Comparison of ENCODE assay signal across 8 mouse cellular contexts in the genomic region with DNA sequence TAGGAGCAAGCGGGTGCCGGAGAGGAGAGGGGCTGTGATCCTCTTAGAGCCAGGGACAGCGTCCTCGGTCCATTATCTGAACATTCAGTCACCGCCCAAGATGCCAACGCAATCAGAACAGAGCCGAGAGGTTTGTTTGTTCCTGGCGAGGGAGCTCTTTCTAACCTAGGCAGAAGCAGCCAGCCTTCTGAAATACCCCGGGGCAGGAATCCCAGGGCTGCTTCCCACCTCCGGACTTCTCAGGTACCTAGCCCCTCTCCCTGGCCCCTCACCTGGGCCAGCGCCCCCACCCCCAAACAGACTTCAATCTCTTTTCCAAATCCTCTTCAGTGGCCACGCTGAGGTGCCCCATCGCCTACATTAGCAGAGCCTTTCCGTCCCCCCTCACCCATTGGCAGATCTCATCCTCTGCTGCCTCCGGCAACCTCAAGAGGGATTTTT. TPM values are rescaled to one million over a fixed set of nuclear protein-coding genes. Genes with fewer than 3 reads are reported as not detected.
DNase-seq lines count a peak whose midpoint lies in the region; ATAC-seq and TF ChIP-seq lines count a peak whose summit lies in the region.

No protein-coding gene starts in this region.

- no peaks in the 10 kb centered on the region for H3K36me3 ChIP-seq in forebrain, embryonic 11.5 days (ENCODE audit: control insufficient read depth, insufficient read depth, low read length)
- no peaks in the 10 kb centered on the region for H3K36me3 ChIP-seq in hindbrain, embryonic 10.5 days
- no peaks in the 10 kb centered on the region for H3K36me3 ChIP-seq in limb, embryonic 14.5 days (ENCODE audit: control insufficient read depth, insufficient read depth, low read length)

- H3K4me2 ChIP-seq in forebrain, embryonic 11.5 days (ENCODE audit: low read depth, low read length, severe bottlenecking) = peak overlapping the region; percentile 91
- H3K4me2 ChIP-seq in limb, embryonic 14.5 days (replicated peaks; ENCODE audit: low read depth, low read length, severe bottlenecking) = peak overlapping the region; percentile 90

- no peaks in the 10 kb centered on the region for H3K9me3 ChIP-seq in forebrain, embryonic 11.5 days (ENCODE audit: control insufficient read depth, low read length)
- no peaks in the 10 kb centered on the region for H3K9me3 ChIP-seq in hindbrain, embryonic 10.5 days
- no peaks in the 10 kb centered on the region for H3K9me3 ChIP-seq in limb, embryonic 14.5 days (ENCODE audit: control insufficient read depth, low read length)

- no peak overlapping the region for H3K9ac ChIP-seq in forebrain, embryonic 11.5 days (ENCODE audit: low read length)
- H3K9ac ChIP-seq in limb, embryonic 14.5 days (ENCODE audit: low read depth, low read length, severe bottlenecking) = 0 out of 2 replicates have a peak overlapping the region, but pooled peaks have one; percentile 28

- H3K27ac ChIP-seq in forebrain, embryonic 11.5 days (ENCODE audit: low read depth, low read length) = no peak overlapping the region
- H3K27ac ChIP-seq in hindbrain, embryonic 10.5 days = no peak overlapping the region
- H3K27ac ChIP-seq in limb, embryonic 14.5 days (replicated peaks; ENCODE audit: low read depth, low read length) = no peak overlapping the region

- peak overlapping the region; percentile 47 for H3K4me3 ChIP-seq in forebrain, embryonic 11.5 days (ENCODE audit: low read depth, low read length)
- peak overlapping the region; percentile 68 for H3K4me3 ChIP-seq in hindbrain, embryonic 10.5 days
- peak overlapping the region; percentile 57 for H3K4me3 ChIP-seq in limb, embryonic 14.5 days (replicated peaks; ENCODE audit: low read length)

- 0 out of 2 replicates have a peak, but pooled peaks have one; percentile 15 for ATAC-seq in forebrain, embryonic 11.5 days (replicated peaks; ENCODE audit: low FRiP score)
- ATAC-seq in limb, embryonic 14.5 days (ENCODE audit: low FRiP score, low read depth) = no peak

- WGBS in forebrain, embryonic 11.5 days = 1% methylated on average over 15 of the region's 15 CpGs
- 2% methylated on average over 15 of the region's 15 CpGs for WGBS in hindbrain, embryonic 10.5 days
- WGBS in limb, embryonic 14.5 days = 5% methylated on average over 15 of the region's 15 CpGs

- H3K27me3 ChIP-seq in forebrain, embryonic 11.5 days (ENCODE audit: control insufficient read depth, insufficient read depth, low read length) = peaks cover 17% of the 10 kb centered on the region
- H3K27me3 ChIP-seq in hindbrain, embryonic 10.5 days (ENCODE audit: insufficient read depth, poor library complexity, severe bottlenecking) = peaks cover 38% of the 10 kb centered on the region
- H3K27me3 ChIP-seq in limb, embryonic 14.5 days (ENCODE audit: control insufficient read depth, insufficient read depth, low read length) = peaks cover 20% of the 10 kb centered on the region; the same call in 1 of the 2 replicates

- peaks cover 4% of the 10 kb centered on the region; the same call in 1 of the 2 replicates for H3K4me1 ChIP-seq in forebrain, embryonic 11.5 days (replicated peaks; ENCODE audit: control insufficient read depth, insufficient read depth, low read length)
- H3K4me1 ChIP-seq in hindbrain, embryonic 10.5 days (replicated peaks) = peaks cover 21% of the 10 kb centered on the region; the same call in 1 of the 2 replicates
- no peaks in the 10 kb centered on the region for H3K4me1 ChIP-seq in limb, embryonic 14.5 days (ENCODE audit: control insufficient read depth, insufficient read depth, low read length)

- TF ChIP-seq CTCF in brain, embryonic 14.5 days (IDR thresholded peaks at IDR 0.05; ENCODE audit: borderline replicate concordance, extremely low read depth, insufficient read depth, insufficient read length) = no peak

- DNase-seq in R1 (ENCODE audit: low read depth, low spot score) = peak; percentile 10
- DNase-seq in brain, embryonic 14.5 days (ENCODE audit: low read depth) = peak; percentile 34
- DNase-seq in forebrain, embryonic 11.5 days (ENCODE audit: low spot score) = no peak
- peak; percentile 6 for DNase-seq in hindbrain, embryonic 10.5 days (ENCODE audit: low spot score)
- DNase-seq in limb, embryonic 14.5 days (ENCODE audit: low spot score) = no peak
- peak; percentile 38 to 51 for DNase-seq in right cerebral cortex, postnatal 10 days (ENCODE audit: low spot score in 2 of 2)
- DNase-seq in B cell, adult 2 months = no peak
- DNase-seq in ovary, postnatal 10 days (ENCODE audit: low spot score) = no peak

- TF ChIP-seq POLR2A in brain, embryonic 14.5 days (IDR thresholded peaks at IDR 0.05; ENCODE audit: borderline replicate concordance, extremely low read depth, insufficient read depth, insufficient read length, poor library complexity, severe bottlenecking) = no peak
- TF ChIP-seq POLR2A in limb, embryonic 14.5 days (IDR thresholded peaks at IDR 0.05; ENCODE audit: borderline replicate concordance, extremely low read depth, insufficient read depth, insufficient read length) = no peak

RNA-seq across cellular contexts. Expression of gene Lrrc3b, which starts 1.3 kb away (rescaled TPM):
- 9.2 and 13.8 TPM in 2 replicates for polyA plus RNA-seq in brain, embryonic 14.5 days (2012; rRNA removed)
- polyA plus RNA-seq in forebrain, embryonic 11.5 days (2014; fragmentation: Nextera tagmentation; extraction: Ambion mirVana) = 0.80 and 0.90 TPM in 2 replicates
- 1.5 TPM in 2 replicates for polyA plus RNA-seq in hindbrain, embryonic 10.5 days (2016; fragmentation: Nextera tagmentation; extraction: Ambion mirVana)
- polyA plus RNA-seq in limb, embryonic 14.5 days (2012; rRNA removed) = 2.8 and 3.1 TPM in 2 replicates
- 2.2 and 3.7 TPM in 2 replicates for polyA plus RNA-seq in limb, embryonic 14.5 days (2014; fragmentation: Nextera tagmentation; extraction: Ambion mirVana)

Comparison
In these comparisons a context has a peak if more than half of its experiments do, and no peak if none do; other contexts are left out.
1. DNase-seq: peak in R1 (single experiment), brain, embryonic 14.5 days (single experiment), hindbrain, embryonic 10.5 days (single experiment) and right cerebral cortex, postnatal 10 days (2 of 2); none in forebrain, embryonic 11.5 days (single experiment), limb, embryonic 14.5 days (single experiment), B cell, adult 2 months (0 of 2) and ovary, postnatal 10 days (single experiment).
2. Peak in every context shown above with its lines, with median percentiles within 50 percentile points of each other: H3K4me3 ChIP-seq.